Mouse (Mus musculus) frontal cortex, postnatal 25 days (tissue): Measurements from ENCODE around the gene Rbx1.
"Not testable (repeated sequence)": the region's sequence is repeated elsewhere in the genome, so short reads cannot be mapped to it uniquely, and the experiment has no call there.

Experiments
- DNase-seq, 2 experiments: peaks; one replicate each; pipeline ENCODE4 v3.0.0; 2022; ENCODE audit warnings: low spot score in 2 of 2

Gene Rbx1

DNA sequence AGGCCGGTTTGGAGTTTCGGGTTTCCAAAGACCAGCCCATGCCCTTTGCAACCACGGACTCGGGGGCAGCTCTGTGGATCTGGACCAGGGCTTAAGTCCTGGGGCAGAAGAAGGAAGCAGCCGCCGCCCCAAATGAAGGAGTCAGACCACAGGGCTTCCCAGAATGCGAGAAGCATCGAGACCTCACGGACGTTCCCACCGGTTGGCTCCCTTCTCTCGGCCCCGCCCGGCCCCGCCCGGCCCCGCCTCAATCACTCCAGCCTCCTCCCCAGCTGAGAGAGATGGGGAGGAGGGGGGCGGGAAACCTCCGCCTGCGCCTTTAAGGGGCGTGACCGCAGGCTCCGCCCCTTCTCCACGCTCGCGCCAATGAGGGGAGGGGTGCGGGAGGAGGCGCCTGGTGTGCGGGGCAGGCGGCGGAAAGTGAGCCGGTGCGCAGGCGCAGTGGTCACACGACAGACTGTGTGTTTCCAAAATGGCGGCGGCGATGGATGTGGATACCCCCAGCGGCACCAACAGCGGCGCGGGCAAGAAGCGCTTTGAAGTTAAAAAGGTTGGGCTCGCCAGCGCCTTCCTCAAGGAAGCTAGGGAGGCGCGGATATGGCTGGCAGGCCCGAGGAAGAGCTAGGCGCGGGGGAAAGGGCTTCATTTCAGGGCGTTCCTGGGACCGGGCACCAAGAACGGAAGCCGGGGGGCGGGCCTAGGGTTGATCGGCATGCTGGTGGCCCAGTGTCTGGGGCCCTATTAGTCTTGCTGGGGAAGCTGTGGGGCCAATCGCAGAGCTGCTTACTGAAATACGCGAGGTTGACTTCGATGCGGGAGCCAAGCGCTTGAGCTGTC is at the start of gene Rbx1:
Rbx1 (plus strand) TSS at position 396 of the 837 bp plus-strand sequence.
- peak; percentile 97 to 98 for DNase-seq

DNA sequence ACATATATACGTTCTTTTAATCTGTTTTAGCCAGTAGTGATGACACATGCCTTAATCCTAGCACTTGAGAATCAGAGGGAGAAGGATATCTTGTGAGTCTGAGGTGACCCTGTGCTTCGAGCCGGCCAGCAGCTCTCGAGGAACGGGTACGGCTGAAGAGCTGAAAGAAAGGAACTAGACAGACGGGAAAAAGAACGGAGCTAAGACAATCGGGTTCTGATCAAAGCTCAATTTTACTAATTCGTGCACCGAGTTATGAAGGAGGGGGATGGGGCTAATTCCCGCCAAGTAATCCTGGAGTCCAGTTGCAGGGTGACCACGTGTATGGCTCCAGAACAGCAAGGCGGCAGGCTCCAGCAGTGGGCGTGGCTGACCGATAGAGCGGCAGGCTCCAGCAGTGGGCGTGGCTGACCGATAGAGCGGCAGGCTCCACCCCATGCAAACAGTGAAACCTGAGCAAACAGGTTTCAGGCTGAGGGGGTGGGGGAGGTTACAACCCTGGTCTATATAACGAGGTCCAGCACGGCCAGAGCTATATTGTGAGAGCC is 49.3 kb upstream of the Rbx1 start:
- DNase-seq = not testable (repeated sequence)

DNA sequence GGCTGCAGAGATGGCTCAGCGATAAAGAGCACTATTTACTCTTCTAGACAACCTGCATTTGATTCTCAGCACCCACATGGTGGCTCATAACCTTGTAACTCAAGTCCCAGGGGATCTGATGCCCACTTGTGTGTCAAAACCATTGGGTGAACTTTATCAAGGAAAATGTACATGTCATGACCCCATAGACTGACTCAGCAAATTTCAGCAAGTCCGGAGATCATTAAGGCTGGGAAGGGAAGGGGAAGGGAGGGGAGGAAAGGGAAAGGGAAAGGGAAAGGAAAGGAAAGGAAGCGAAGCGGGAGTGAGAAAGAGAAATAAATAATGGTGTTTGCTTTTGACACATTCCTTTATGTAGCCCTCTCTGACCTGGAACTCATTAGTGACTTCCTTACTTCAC is 48.0 kb upstream of the Rbx1 start:
- no peak for DNase-seq

DNA sequence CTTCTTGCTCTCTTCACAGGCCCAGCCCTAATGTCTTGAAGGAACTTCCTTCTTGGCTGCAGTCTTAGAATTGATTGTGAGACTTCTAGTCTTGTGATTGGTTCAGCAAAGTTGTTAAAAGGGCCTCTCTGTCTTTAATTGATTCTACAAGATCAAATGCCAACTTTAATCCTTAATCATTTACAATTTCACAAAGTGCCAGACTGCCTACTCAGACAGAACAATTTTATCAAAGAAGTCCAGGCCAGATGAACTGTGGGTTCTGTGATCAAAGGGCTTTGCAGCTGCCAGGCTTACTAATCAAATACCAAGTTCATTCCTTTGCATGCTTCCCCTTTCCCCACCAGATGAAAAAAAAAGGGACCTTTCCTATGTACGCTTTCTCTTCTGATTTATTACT is 44.6 kb upstream of the Rbx1 start:
- no peak for DNase-seq

DNA sequence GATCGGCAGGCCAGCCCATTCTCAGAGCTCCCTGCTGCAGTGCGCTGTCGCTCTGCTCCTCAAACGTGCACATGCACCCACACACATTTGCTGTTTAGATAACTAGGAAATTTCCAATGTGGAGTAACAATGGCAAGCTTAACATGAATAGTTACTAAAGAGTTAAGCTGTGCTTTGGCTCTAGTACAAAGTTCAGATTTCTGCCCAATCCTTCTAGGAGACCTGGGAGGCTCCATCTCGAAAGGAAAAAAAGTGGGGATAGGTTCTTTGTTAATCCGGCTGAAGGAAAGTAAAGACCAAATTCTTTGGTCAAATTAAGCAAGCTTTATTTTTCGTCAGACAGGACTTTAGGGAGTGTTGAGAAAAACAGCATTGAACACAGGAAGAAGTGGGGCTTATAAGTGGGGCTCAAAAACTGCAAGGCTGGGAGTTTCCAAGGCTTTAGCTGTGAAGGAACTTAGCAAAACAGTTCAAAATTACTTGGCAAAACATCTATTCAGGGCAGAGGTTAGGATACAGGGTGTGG is 43.9 kb upstream of the Rbx1 start:
- no peak for DNase-seq

DNA sequence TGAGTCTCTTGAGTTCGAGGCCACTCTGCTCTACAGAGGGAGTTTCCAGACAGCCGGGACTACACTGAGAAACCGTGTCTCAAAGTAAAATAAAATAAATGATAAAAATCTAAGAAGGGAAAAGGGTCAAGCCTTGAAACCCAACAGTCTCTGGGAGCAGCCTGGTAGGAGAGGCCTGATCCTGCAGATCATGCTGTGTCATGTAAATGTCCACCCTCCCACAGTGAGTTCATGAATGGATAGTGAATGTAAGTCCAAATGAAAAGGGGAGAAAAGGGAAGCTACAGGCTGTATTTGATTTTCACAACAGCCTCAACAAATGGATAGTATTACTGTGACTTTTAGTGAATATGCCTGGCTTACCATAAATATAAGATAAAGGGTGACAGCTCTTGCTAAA is 40.8 kb upstream of the Rbx1 start:
- no peak for DNase-seq

DNA sequence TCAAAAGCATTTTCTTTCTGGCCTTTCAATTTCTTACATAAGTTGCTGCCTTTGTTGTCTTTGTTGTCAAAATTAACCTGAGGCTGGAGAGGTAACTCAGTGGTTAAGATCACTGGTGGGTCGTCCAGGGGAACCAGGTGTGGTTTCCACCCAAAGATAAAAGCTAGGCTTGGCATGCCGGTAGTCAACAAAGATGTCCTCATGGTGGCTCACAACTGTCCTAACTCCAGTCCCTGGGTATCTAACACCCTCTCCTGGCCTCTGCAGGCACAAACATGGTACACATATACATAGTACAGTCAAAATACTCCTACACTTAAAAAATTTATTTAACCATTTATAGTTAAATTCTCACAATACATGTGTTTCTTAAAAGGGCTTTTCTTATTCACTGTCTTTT is 38.1 kb upstream of the Rbx1 start:
- no peak for DNase-seq

DNA sequence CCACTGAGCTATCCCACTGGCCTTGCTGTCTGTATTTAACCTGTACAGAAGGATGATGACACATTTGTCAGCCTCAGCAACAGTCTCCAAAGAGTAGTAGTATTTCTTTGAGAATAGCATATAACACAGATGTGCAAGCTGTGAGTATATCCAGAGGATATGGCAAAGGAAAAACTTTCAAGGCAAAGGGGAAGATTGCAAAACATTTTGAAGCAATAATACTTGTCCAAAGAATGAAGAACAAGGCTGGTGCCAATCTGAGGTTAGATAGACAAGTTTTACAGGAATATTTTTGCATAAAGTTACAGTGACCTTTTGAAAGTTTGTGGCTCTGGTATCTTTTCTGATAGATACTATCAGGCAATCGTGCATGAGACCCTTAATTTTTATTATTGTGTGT is 34.9 kb upstream of the Rbx1 start:
- no peak for DNase-seq

DNA sequence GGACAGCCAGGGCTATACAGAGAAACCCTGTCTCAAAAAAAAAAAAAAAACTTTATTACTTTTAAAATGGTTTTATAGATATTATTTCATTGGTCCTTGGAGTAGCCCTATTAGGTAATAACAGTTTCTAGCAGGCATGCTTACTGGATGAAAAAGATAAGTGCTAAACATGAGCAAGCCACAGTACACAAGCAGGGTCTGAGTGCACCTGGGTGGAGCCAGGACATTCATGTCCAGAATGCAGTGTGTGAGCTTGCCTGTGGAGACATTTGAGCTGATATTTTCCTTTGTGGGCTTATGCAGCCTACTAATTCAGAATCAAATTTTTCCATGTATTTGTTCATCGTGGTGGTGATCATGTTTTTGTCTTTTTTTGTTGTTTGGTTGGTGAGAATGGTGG is 27.8 kb upstream of the Rbx1 start:
- no peak for DNase-seq

DNA sequence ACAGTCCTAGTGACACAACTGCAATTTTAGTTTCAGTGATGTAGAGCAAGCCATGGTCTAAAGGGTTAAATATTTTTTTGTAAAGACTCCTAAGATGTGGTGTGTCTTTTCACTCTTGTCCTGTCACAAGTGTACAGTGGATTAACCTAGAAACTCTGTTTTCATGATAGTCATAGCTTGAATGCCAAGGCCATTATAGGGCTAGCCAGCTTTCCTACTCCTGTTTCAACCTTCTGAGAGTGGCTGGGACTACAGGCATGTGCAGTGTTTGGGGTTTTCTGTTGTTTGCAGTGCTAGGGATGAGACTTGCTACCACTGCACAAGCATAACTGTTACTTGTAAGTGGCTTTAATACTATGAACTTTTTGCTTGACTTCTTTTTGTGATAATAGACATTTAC is 26.9 kb upstream of the Rbx1 start:
- no peak for DNase-seq

DNA sequence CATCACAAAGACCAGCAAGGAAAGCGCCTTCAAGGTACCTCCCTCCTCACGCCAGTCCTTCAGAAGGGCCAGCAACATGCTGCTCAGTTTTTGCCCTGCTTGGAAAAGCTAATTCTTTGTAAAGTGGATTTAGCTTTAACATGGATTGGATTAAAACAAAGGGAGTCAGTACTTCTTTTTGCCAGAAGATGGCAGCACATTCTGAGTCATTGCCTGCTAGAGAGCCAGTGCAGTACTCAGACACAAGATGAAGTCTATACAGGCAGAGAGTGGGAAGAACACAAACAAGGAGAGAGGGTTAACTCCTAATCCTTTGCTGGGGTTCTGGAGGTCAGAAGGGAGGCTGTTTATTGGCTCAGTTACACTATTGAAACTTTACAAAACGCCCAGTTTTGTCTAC is 17.6 kb upstream of the Rbx1 start:
- DNase-seq = peak in 1 of 2 experiments; percentile 33

DNA sequence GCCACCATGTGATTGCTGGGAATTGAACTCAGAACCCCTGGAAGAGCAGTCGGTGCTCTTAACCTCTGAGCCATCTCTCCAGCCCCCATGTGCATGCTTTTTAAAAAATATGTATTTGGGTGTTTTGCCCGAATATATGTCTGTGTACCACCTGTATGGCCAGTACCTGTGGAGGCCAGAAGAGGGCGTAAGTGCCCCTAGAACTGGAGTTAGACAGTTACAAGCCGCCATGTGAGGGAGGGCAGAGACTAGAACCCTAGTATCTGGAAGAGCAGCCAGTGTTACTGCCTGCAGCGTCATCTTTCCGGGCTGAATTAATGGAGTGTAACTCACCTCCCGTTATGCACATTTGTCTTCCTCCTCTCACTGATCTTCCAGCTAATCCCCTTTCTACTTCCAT is 4.6 kb upstream of the Rbx1 start:
- no peak for DNase-seq

DNA sequence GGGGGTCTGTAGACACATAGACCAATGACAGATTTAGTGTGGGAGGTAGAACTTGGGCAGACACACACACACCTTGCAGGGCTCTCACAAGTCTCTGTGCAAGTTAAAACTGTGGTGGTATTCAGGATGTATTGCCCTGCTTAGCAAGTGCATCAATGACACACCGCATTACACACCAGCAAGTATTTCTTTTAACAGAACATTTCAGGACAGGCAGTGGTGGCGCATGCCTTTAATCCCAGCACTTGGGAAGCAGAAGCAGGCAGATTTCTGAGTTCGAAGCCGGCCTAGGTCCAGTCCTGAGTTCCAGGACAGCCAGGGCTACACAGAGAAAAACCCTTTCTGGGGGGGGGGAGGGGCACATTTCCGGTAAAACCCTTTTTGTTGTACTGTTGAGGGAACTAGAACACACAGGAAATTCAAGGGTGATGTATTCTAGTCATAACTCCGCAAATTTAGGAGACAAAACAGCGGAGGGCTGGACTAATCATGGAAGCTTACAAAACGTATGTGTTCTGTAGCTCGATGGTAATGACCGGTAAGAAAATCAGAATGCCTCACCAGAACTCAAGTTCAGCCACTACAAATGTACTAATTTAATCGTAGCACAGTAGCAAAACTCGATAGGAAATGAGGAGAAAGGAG is 958 bp upstream of the Rbx1 start:
- DNase-seq = no peak

DNA sequence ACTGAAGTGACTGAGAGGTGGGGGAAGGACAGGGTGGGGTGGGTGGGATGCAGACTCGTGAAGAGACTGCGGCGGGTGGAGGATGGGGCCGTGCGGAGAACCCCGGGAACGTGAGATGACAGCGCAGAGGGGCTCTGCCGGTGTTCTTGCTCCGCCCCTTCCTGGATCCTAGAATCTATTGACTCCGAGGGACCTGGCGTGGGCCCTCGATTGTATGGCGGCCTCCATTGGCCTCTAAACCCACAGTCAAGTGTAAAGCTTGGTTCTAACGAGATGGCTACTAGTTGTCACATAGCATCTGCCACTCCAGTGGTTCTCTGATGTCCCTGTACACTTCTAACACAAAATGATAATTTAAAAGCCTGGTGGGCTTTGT is 630 bp downstream of the Rbx1 start:
- no peak for DNase-seq

DNA sequence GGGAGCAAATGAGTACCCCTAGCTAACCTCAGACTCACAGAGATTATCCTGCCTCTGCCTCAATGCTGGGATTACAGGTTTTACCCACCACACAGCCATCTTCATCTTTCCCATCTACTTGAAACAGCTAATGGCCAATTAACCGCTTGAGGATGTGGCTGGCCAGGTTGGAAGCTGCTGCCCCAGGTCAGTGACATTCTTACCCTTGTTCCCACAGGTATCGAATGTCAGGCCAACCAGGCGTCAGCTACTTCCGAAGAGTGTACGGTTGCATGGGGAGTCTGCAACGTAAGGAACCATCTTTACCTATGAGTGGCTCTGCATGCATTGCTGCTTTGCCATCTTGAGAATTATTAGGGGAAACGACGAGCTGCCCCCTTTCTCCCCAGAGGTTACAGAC is 4.6 kb downstream of the Rbx1 start:
- DNase-seq = no peak

DNA sequence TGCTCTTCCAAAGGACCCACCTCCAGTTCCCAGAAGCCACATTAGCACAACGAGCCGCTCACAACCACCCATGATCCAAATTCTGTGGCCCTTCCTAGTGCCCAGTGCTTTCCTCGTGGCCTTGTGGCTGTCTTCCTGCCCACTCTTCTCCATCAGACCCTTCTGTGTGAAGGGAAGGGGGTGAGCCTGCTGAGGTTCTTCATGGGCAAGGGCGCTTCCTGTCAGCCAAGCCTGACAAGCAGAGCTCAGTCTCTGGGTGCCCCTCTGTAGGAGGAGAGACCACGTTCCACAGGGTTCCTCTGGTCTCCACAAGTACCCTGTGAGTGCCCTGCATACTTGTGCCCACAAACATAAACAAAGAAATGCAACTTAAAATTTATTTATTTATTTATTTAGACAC is 6.2 kb downstream of the Rbx1 start:
- DNase-seq = no peak

DNA sequence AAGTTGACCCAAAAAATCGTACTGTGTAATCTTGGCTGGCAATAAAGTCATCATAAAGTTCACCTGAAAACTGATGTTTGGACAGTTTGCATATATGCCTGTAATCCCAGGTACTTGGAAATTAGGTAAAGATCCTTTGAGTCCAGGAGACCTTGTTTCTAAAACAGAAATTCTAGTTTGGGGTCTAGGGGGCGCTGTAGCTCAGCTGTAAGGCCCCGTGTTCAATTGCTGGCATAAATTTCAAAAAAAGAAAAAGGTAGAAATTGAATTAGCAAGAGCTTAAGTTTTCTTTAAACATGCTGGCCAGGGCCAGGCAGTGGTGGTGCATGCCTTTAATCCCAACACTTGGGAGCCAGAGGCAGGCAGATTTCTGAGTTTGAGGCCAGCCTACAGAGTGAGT is 9.6 kb downstream of the Rbx1 start:
- no peak for DNase-seq

DNA sequence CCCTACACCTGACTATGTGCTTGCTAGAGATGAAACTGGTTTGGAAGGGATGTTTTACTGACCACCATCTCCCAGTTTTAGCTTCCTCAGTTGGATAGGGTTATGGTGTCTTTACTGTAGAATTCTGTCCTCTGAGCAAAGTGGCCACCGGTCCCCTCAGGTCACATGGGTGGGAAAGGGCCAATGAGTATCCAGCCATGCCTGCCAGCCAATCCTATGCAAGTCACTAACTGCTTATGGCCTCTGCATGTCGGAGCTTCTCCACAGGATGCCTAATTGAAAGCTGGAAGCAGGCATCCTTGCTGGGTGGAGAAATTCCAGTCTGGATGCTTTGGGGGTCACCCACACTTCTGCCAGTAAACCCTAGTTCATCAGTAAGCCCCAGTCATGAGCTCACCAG is 10.5 kb downstream of the Rbx1 start:
- DNase-seq = no peak

DNA sequence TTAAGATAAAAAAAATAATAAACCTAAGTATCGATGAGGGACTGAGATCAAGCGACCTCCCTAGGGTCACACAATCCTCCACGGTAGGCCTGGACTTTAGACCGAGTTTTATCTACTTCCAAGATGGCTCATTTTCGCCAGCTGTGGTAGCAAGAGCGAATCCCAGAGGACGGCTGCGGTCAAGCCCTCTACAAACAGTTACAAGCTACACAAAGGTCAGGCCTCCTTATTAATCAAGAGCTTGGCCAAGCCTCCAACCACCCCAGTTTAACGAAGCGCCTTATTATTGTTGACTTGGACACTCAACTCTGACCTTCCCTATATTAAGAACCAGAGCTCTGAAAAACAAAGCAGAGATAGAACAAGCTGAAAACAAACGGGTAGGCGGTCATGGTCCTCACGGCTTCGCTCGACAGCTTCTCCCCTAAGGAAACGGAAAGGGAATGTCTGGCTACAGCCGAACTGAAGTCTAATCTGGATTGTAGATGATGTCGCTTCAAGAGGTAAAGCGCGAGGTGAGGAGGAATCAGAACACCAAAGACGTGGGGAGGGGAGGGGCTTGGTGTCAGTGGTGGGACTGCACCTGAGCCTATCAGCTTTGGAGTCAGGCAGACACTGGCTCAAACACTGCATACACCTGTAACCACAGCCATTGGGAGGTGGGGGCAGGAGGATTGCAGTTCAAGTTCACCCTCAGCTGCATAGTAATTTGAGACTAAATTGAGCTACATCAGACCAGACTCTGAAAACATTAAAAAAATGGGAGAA is 13.5 kb downstream of the Rbx1 start:
- DNase-seq = no peak

DNA sequence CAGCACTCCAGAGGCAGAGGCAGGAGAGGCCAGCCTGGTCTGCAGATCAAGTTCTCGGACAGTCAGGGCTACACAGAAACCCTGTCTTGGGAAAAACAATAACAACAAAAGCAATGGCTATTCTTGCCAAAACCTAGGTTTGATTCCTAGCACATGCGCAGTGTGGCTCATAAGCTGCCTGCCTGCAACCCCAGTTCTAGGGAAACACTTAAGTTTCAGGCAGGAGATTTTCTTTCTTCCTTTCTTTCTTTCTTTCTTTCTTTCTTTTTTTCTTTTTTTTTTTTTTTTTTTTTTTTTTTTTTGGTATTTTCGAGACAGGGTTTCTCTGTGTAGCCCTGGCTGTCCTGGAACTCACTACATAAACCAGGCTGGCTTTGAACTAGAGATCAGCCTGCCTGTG is 14.2 kb downstream of the Rbx1 start:
- DNase-seq = not testable (repeated sequence)

DNA sequence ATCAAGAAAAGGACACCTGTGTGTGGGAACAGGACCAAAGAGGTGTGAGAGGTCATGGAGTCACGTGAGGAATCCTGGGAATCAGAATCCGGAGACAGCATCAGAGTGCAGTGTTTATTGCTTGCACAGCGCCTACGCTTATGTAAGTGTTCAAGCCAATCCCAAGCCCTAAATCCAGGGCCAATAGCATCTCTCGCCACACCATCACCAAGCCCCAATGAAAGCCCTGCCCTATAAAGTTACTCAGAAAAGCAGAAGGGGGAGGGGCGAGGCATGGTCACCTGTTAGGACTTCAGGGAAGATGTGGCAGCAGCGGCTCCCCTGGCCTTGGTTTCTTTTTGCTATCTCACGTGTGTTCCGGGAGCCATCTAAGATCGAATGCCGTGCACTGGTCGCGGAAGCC is 14.9 kb downstream of the Rbx1 start:
- no peak for DNase-seq

DNA sequence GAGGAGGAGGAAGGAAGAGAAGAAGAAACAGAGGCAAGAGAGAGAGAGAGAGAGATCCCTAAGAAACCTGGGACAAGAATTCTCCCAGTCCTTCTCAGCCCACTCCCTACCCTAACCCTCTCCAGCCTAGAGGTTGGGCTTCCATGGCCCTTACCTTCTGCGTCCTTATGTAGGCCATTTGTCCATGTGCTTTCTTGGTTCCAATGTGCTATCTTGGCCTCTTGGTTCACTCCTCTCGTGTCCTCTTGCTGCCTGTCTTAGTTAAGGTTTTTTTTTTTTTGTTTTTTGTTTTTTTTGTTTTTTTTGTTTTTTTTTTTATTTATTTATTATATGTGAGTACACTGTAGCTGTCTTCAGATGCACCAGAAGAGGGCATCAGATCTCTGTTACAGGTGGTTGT is 16.9 kb downstream of the Rbx1 start:
- no peak for DNase-seq
